Mouse (Mus musculus) olfactory bulb, adult 2 months (tissue): ENCODE measurements at regions not wholly inside any gene's neighbourhood (a gene's known extent, or its start where the extent isn't known, plus 50 kb on each side); places are given as distances from the start of the nearest gene placed in this dataset.
"Not testable (repeated sequence)": the region's sequence is repeated elsewhere in the genome, so short reads cannot be mapped to it uniquely, and the experiment has no call there.

ENCODE experiments used
- CTCF ChIP-seq: fragments of 200-500 bp; IDR thresholded peaks from 2 replicates; pipeline ENCODE4 v1.5.1; 2012; ENCODE audit warnings: low read depth, mild to moderate bottlenecking, low read length, moderate library complexity; ENCODE audit not compliant: insufficient read depth
- POLR2A ChIP-seq: fragments of 200-500 bp; IDR thresholded peaks from 2 replicates; pipeline ENCODE4 v1.6.1; 2012; ENCODE audit warnings: mild to moderate bottlenecking, low read depth, low read length, moderate library complexity; ENCODE audit not compliant: insufficient read depth

- TF ChIP-seq CTCF, POLR2A: not testable (repeated sequence)
These were observed 199.2 kb downstream of the Gm31371 start for GRCm38 (mm10) chr8:20102374-20102773.
